Mouse (Mus musculus): ENCODE measurements around the gene Hscb. TPM values are rescaled to one million over a fixed set of nuclear protein-coding genes. Genes with fewer than 3 reads are reported as not detected.
"Not testable (repeated sequence)": the region's sequence is repeated elsewhere in the genome, so short reads cannot be mapped to it uniquely, and the experiment has no call there.

The Hscb gene
- polyA plus RNA-seq, 1 experiment from 2014 or later: 31.3 TPM

GRCm38 (mm10) chr5:110860445-110860844 lies 20.9 kb upstream of the Hscb start:
- WGBS: 87% methylated on average over 5 of the region's 5 CpGs

GRCm38 (mm10) chr5:110859013-110859650 lies 19.6 kb upstream of the Hscb start:
- peaks cover 2% of the 10 kb centered on the region; the same call in 1 of the 2 replicates for H3K4me1 ChIP-seq
- H3K27me3 ChIP-seq: no peaks in the 10 kb centered on the region
- ATAC-seq (ENCODE audit: insufficient number of reproducible peaks, insufficient read depth, low FRiP score, low TSS enrichment): 0 out of 2 replicates have a peak, but pooled peaks have one; percentile 10
- WGBS: 37% methylated on average over 13 of the region's 13 CpGs
- peak overlapping the region; percentile 17; the same call in 1 of the 2 replicates for H3K4me2 ChIP-seq (replicated peaks)
- no peak overlapping the region for H3K9ac ChIP-seq
- peaks cover 29% of the 10 kb centered on the region for H3K36me3 ChIP-seq
- H3K4me3 ChIP-seq: no peak overlapping the region
- no peaks in the 10 kb centered on the region for H3K9me3 ChIP-seq
- peak overlapping the region; percentile 82 for H3K27ac ChIP-seq

More at GRCm38 (mm10) chr5:110860445-110860844, 20.9 kb upstream of the Hscb start:
- H3K9ac ChIP-seq: no peak overlapping the region
- no peak overlapping the region for H3K4me3 ChIP-seq
- H3K4me1 ChIP-seq: no peaks in the 10 kb centered on the region
- no peak overlapping the region for H3K4me2 ChIP-seq (replicated peaks)
- no peaks in the 10 kb centered on the region for H3K9me3 ChIP-seq
- 0 out of 2 replicates have a peak overlapping the region, but pooled peaks have one; percentile 82 for H3K27ac ChIP-seq
- ATAC-seq (ENCODE audit: insufficient number of reproducible peaks, insufficient read depth, low FRiP score, low TSS enrichment): no peak
- H3K27me3 ChIP-seq: no peaks in the 10 kb centered on the region
- H3K36me3 ChIP-seq: peaks cover 32% of the 10 kb centered on the region

- 40% methylated on average over 5 of the region's 5 CpGs for WGBS
- peaks cover 5% of the 10 kb centered on the region; the same call in 1 of the 2 replicates for H3K4me1 ChIP-seq
- no peaks in the 10 kb centered on the region for H3K27me3 ChIP-seq
- no peaks in the 10 kb centered on the region for H3K9me3 ChIP-seq
- H3K36me3 ChIP-seq: peaks cover 26% of the 10 kb centered on the region
- no peak overlapping the region for H3K4me2 ChIP-seq (replicated peaks)
- ATAC-seq (ENCODE audit: insufficient number of reproducible peaks, insufficient read depth, low FRiP score, low TSS enrichment): no peak
- no peak overlapping the region for H3K4me3 ChIP-seq
- no peak overlapping the region for H3K9ac ChIP-seq
- H3K27ac ChIP-seq: no peak overlapping the region
Measured at GRCm38 (mm10) chr5:110857091-110857490, 17.5 kb upstream of the Hscb start.

- Histone ChIP-seq H3K4me1 (peaks cover 5% of the 10 kb centered on the region; the same call in 1 of the 2 replicates), H3K9me3 (no peaks in the 10 kb centered on the region), H3K9ac (no peak overlapping the region), H3K27ac (no peak overlapping the region), H3K4me2 (replicated peaks) (no peak overlapping the region), H3K4me3 (no peak overlapping the region), H3K36me3 (peaks cover 31% of the 10 kb centered on the region), H3K27me3 (no peaks in the 10 kb centered on the region)
- WGBS: 74% methylated on average over 1 of the region's 1 CpGs
- ATAC-seq (ENCODE audit: insufficient number of reproducible peaks, insufficient read depth, low FRiP score, low TSS enrichment): no peak
Measured at GRCm38 (mm10) chr5:110852990-110853389, 13.4 kb upstream of the Hscb start.

- no peak overlapping the region for H3K27ac ChIP-seq
- peaks cover 26% of the 10 kb centered on the region; the same call in 1 of the 2 replicates for H3K36me3 ChIP-seq
- no peak overlapping the region for H3K9ac ChIP-seq
- H3K9me3 ChIP-seq: no peaks in the 10 kb centered on the region
- peaks cover 8% of the 10 kb centered on the region; the same call in 1 of the 2 replicates for H3K4me1 ChIP-seq
- 90% methylated on average over 14 of the region's 14 CpGs for WGBS
- H3K27me3 ChIP-seq: no peaks in the 10 kb centered on the region
- no peak for ATAC-seq (ENCODE audit: insufficient number of reproducible peaks, insufficient read depth, low FRiP score, low TSS enrichment)
- H3K4me3 ChIP-seq: peak overlapping the region; percentile 75; the same call in 1 of the 2 replicates
- H3K4me2 ChIP-seq (replicated peaks): 0 out of 2 replicates have a peak overlapping the region, but pooled peaks have one; percentile 66
Measured at GRCm38 (mm10) chr5:110841046-110841862, 1.7 kb upstream of the Hscb start.

- Histone ChIP-seq H3K9ac (peak overlapping the region; percentile 47), H3K27me3 (no peaks in the 10 kb centered on the region), H3K4me1 (peaks cover 8% of the 10 kb centered on the region; the same call in 1 of the 2 replicates), H3K4me3 (peak overlapping the region; percentile 75), H3K4me2 (replicated peaks) (peak overlapping the region; percentile 66), H3K36me3 (peaks cover 18% of the 10 kb centered on the region; the same call in 1 of the 2 replicates), H3K9me3 (no peaks in the 10 kb centered on the region), H3K27ac (peak overlapping the region; percentile 86)
- ATAC-seq (ENCODE audit: insufficient number of reproducible peaks, insufficient read depth, low FRiP score, low TSS enrichment): no peak
- 9% methylated on average over 4 of the region's 4 CpGs for WGBS
Measured at GRCm38 (mm10) chr5:110840465-110840864, 888 bp upstream of the Hscb start.

GRCm38 (mm10) chr5:110839038-110839677 lies 419 bp downstream of the Hscb start:
- H3K4me3 ChIP-seq: peak overlapping the region; percentile 75
- H3K9ac ChIP-seq: peak overlapping the region; percentile 72
- H3K4me1 ChIP-seq: peaks cover 8% of the 10 kb centered on the region; the same call in 1 of the 2 replicates
- peak overlapping the region; percentile 68 for H3K4me2 ChIP-seq (replicated peaks)
- H3K27me3 ChIP-seq: no peaks in the 10 kb centered on the region
- no peaks in the 10 kb centered on the region for H3K9me3 ChIP-seq
- H3K27ac ChIP-seq: peak overlapping the region; percentile 83
- H3K36me3 ChIP-seq: peaks cover 7% of the 10 kb centered on the region; the same call in 1 of the 2 replicates
- ATAC-seq (ENCODE audit: insufficient number of reproducible peaks, insufficient read depth, low FRiP score, low TSS enrichment): no peak; the same call in none of the 2 replicates
- 7% methylated on average over 28 of the region's 28 CpGs for WGBS

GRCm38 (mm10) chr5:110838016-110838415 lies 1.6 kb downstream of the Hscb start:
- H3K9me3 ChIP-seq; H3K27me3 ChIP-seq; H3K4me1 ChIP-seq; ATAC-seq (ENCODE audit: insufficient number of reproducible peaks, insufficient read depth, low FRiP score, low TSS enrichment); H3K4me3 ChIP-seq; H3K9ac ChIP-seq; H3K27ac ChIP-seq; H3K4me2 ChIP-seq (replicated peaks); H3K36me3 ChIP-seq: not testable (repeated sequence)
- WGBS: 82% methylated on average over 5 of the region's 5 CpGs

GRCm38 (mm10) chr5:110835959-110836358 lies 3.6 kb downstream of the Hscb start:
- no peaks in the 10 kb centered on the region for H3K9me3 ChIP-seq
- no peak overlapping the region for H3K4me2 ChIP-seq (replicated peaks)
- 0 out of 2 replicates have a peak, but pooled peaks cover 4% of the 10 kb centered on the region for H3K36me3 ChIP-seq
- H3K4me1 ChIP-seq: peaks cover 8% of the 10 kb centered on the region; the same call in 1 of the 2 replicates
- H3K4me3 ChIP-seq: no peak overlapping the region
- ATAC-seq (ENCODE audit: insufficient number of reproducible peaks, insufficient read depth, low FRiP score, low TSS enrichment): no peak
- no peak overlapping the region for H3K9ac ChIP-seq
- no peaks in the 10 kb centered on the region for H3K27me3 ChIP-seq
- WGBS: 40% methylated on average over 3 of the region's 3 CpGs
- no peak overlapping the region for H3K27ac ChIP-seq

GRCm38 (mm10) chr5:110831036-110831720 lies 8.4 kb downstream of the Hscb start:
- WGBS: 91% methylated on average over 5 of the region's 5 CpGs

GRCm38 (mm10) chr5:110827576-110827975 lies 12.0 kb downstream of the Hscb start:
- WGBS: 93% methylated on average over 5 of the region's 5 CpGs
- ATAC-seq (ENCODE audit: insufficient number of reproducible peaks, insufficient read depth, low FRiP score, low TSS enrichment): no peak
- Histone ChIP-seq H3K4me1 (no peaks in the 10 kb centered on the region), H3K27me3 (no peaks in the 10 kb centered on the region), H3K36me3 (no peaks in the 10 kb centered on the region), H3K4me2 (replicated peaks) (no peak overlapping the region), H3K27ac (no peak overlapping the region), H3K9me3 (no peaks in the 10 kb centered on the region), H3K9ac (no peak overlapping the region), H3K4me3 (no peak overlapping the region)

More at GRCm38 (mm10) chr5:110831036-110831720, 8.4 kb downstream of the Hscb start:
- Histone ChIP-seq H3K4me3 (no peak overlapping the region), H3K4me1 (no peaks in the 10 kb centered on the region), H3K27ac (no peak overlapping the region), H3K4me2 (replicated peaks) (no peak overlapping the region), H3K9me3 (no peaks in the 10 kb centered on the region), H3K27me3 (no peaks in the 10 kb centered on the region), H3K36me3 (0 out of 2 replicates have a peak, but pooled peaks cover 4% of the 10 kb centered on the region), H3K9ac (no peak overlapping the region)
- no peak for ATAC-seq (ENCODE audit: insufficient number of reproducible peaks, insufficient read depth, low FRiP score, low TSS enrichment)
